Mouse (Mus musculus) activated CD4-positive, CD25-positive, alpha-beta regulatory T cell, adult 4 months (primary cell): Measurements from ENCODE around the gene Olfr1359. TPM values are rescaled to one million over a fixed set of nuclear protein-coding genes. Genes with fewer than 3 reads are reported as not detected.

Source experiments
- ATAC-seq: one replicate; pipeline ENCODE4 v1.8.0; 2017
- polyA plus RNA-seq, 2 experiments: library from polyadenylated mRNA; unstranded; fragments of 100-300 nt; shearing (Covaris generic); gene quantifications; one replicate each; pipeline ENCODE4 v1.2.1; 2017

Olfr1359 gene
- not detected for polyA plus RNA-seq

- no peak for ATAC-seq
Measured at GRCm38 (mm10) chr13:21697811-21698210, at the start of gene Olfr1359. Gene Olfr1359, plus strand, starts transcription at chr13:21698111.

DNA sequence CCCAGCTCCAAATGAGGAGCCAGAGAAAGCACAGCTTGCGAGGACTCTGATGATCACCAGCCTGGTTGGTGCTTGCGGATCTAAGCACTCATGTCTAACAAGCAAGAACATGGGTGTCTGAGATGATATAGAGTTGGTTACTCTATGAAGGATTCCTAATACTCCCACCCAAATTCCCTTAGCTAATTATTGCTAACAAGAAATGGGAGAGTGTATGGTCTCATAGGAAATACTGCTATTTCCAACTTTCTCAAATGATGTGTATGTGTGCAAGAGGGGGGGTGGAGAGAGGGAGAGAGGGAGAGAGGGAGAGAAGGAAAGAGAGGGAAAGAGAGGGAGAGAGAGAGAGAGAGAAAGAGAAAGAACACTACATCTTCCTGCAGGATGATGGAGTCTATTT lies 34.6 kb upstream of the Olfr1359 start, which contains the start of gene Olfr1361:
TSS of gene Olfr1361 (minus strand) at position 101 of the 400 bp plus-strand sequence.
- ATAC-seq, result no peak

DNA sequence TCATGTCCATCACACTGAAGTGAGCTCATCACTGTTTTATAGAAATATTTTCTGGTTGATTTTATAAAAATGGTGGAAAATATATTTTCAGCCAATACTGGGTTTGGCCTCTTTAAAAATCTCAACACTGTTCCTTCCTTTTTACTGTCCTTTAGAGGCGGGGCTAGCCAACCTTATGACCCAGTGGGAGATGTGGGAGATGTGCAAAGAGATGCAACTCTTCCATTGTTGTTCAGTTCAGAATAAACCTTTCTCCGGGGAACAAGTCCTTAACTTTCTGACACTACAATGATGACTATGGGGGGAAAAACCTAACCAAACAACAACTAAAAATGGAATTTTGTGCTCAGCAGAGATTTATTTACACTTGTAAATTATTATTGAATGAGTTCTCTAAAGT lies 20.6 kb upstream of the Olfr1359 start, which contains the start of gene Olfr1360:
TSS of gene Olfr1360 (minus strand) at position 101 of the 400 bp plus-strand sequence.
- no peak for ATAC-seq

GRCm38 (mm10) chr13:21706669-21707068 lies 8.8 kb downstream of the Olfr1359 start:
- ATAC-seq, result no peak

- peak; percentile 71 for ATAC-seq
Measured at GRCm38 (mm10) chr13:21710031-21710711, 12.3 kb downstream of the Olfr1359 start.

- ATAC-seq, result peak; percentile 62
Measured at GRCm38 (mm10) chr13:21710821-21711525, 13.1 kb downstream of the Olfr1359 start.

GRCm38 (mm10) chr13:21711698-21712097 lies 13.8 kb downstream of the Olfr1359 start:
- no peak for ATAC-seq

- no peak for ATAC-seq
Measured at GRCm38 (mm10) chr13:21714725-21715124, 16.8 kb downstream of the Olfr1359 start.

- ATAC-seq, result no peak
Measured at GRCm38 (mm10) chr13:21715131-21715863, 17.4 kb downstream of the Olfr1359 start.

GRCm38 (mm10) chr13:21715864-21716539 lies 18.1 kb downstream of the Olfr1359 start, which contains the start of the genes Hist1h2bl and Hist1h2ai:
Gene Hist1h2bl, minus strand, starts transcription at chr13:21716143.
Gene Hist1h2ai, plus strand, starts transcription at chr13:21716422.
- peak; percentile 90 for ATAC-seq

GRCm38 (mm10) chr13:21716540-21717391 lies 18.9 kb downstream of the Olfr1359 start:
- peak; percentile 3 for ATAC-seq

- peak; percentile 47 for ATAC-seq
Measured at GRCm38 (mm10) chr13:21717397-21718357, 19.8 kb downstream of the Olfr1359 start, which contains the start of gene Hist1h3h. Gene Hist1h3h, plus strand, starts transcription at chr13:21717659.

- ATAC-seq, result no peak
Measured at GRCm38 (mm10) chr13:21718381-21719080, 20.6 kb downstream of the Olfr1359 start.

- ATAC-seq, result peak; percentile 11
Measured at GRCm38 (mm10) chr13:21721107-21721756, 23.3 kb downstream of the Olfr1359 start.

- peak; percentile 94 for ATAC-seq
Measured at GRCm38 (mm10) chr13:21721757-21722372, 24.0 kb downstream of the Olfr1359 start, which contains the start of gene Hist1h2bm. Gene Hist1h2bm, plus strand, starts transcription at chr13:21722044.

- no peak for ATAC-seq
Measured at GRCm38 (mm10) chr13:21722373-21722925, 24.5 kb downstream of the Olfr1359 start.

DNA sequence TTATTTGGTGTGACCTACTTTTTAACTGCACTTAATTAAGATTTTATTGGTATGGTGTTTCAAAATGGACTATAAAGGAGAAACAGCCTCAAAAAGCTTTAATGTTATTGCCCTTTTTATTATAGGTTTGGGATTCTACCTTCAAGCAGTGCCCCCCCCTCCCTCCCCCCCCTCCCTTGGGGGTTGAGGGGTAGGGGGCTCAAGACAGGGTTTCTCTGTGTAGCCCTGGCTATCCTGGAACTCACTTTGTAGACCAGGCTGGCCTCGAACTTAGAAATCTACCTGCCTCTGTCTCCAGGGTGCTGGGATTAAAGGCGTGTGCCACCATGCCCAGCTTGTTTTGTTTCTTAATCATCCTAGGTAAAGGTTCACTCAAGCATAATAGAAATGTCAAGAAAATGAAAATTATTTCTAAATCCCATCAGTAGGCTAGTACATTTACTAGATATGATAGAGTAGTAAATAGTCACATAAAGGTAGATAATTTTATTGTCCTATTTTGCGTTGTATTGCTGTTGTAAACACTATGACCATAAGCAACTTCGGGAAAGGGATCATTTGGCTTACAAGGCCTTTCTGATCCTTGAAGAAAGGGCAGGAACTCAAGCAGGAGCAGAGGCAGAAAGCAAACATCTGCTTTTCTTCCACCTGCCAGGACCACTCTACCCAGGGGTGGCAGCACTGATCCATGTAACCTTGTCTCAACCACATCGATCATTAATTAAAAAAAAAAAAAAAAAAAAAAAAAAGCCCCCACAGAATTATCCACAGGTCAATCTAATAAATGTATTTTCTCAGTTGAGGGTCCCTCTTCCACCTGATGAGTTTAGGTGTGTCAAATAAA lies 25.3 kb downstream of the Olfr1359 start:
- ATAC-seq, result no peak
